Mouse (Mus musculus): ENCODE measurements around the gene Zfyve21.

- TF ChIP-seq CTCF (IDR thresholded peaks at IDR 0.05; ENCODE audit: low read depth) (no peak), EP300 (IDR thresholded peaks at IDR 0.05; ENCODE audit: low read depth) (no peak)
Observed at GRCm38 (mm10) chr12:111874601-111875140, 60.7 kb downstream of the Zfyve21 start.

Data from liver, postnatal 0 days (tissue).